Mouse (Mus musculus) midbrain, embryonic 15.5 days (tissue): ENCODE measurements around the gene Vti1a. TPM values are rescaled to one million over a fixed set of nuclear protein-coding genes. Genes with fewer than 3 reads are reported as not detected.

Experiments
- ATAC-seq: fragments of 200-750 bp; cut with Nextera tagmentation; replicated peaks from 2 replicates; pipeline ENCODE4 v1.8.0; 2017; ENCODE audit warnings: moderate TSS enrichment
- H3K27ac ChIP-seq: fragments of 300-500 bp; sonication (generic); 2 replicates; pipeline ENCODE4 v1.5.1; 2015; ENCODE audit warnings: mild to moderate bottlenecking, inconsistent platforms
- H3K27me3 ChIP-seq: fragments of 300-500 bp; sonication (generic); replicated peaks from 2 replicates; pipeline ENCODE4 v1.6.1; 2015; ENCODE audit warnings: inconsistent platforms
- H3K36me3 ChIP-seq: fragments of 300-500 bp; sonication (generic); replicated peaks from 2 replicates; pipeline ENCODE4 v1.6.1; 2015; ENCODE audit warnings: inconsistent platforms
- H3K4me1 ChIP-seq: fragments of 300-500 bp; sonication (generic); 2 replicates; pipeline ENCODE4 v1.6.1; 2015; ENCODE audit warnings: inconsistent platforms
- H3K4me2 ChIP-seq: fragments of 300-500 bp; sonication (generic); 2 replicates; pipeline ENCODE4 v1.6.1; 2015; ENCODE audit warnings: inconsistent platforms, mild to moderate bottlenecking, moderate library complexity
- H3K4me3 ChIP-seq: fragments of 300-500 bp; sonication (generic); 2 replicates; pipeline ENCODE4 v1.5.1; 2015; ENCODE audit warnings: mild to moderate bottlenecking, inconsistent platforms
- H3K9ac ChIP-seq: fragments of 300-500 bp; sonication (generic); 2 replicates; pipeline ENCODE4 v1.6.1; 2015; ENCODE audit warnings: mild to moderate bottlenecking, inconsistent platforms
- H3K9me3 ChIP-seq: fragments of 300-500 bp; sonication (generic); 2 replicates; pipeline ENCODE4 v1.6.1; 2016; ENCODE audit warnings: inconsistent platforms
- WGBS: fragments of 180-500 bp; shearing (Covaris S2); methylation state at CpG from one replicate; pipeline ENCODE4 v1.1.7; 2015; ENCODE audit warnings: mixed read lengths; 5-methylcytosine and 5-hydroxymethylcytosine counted together
- polyA plus RNA-seq: library from polyadenylated mRNA; unstranded; fragments of >200 nt; fragmentation: Nextera tagmentation; extraction: Ambion mirVana; gene quantifications from 2 replicates; pipeline ENCODE4 v1.2.1, GENCODE M21; 2015

Vti1a gene
- polyA plus RNA-seq, 1 experiment from 2014 or later: 40.6 TPM

DNA sequence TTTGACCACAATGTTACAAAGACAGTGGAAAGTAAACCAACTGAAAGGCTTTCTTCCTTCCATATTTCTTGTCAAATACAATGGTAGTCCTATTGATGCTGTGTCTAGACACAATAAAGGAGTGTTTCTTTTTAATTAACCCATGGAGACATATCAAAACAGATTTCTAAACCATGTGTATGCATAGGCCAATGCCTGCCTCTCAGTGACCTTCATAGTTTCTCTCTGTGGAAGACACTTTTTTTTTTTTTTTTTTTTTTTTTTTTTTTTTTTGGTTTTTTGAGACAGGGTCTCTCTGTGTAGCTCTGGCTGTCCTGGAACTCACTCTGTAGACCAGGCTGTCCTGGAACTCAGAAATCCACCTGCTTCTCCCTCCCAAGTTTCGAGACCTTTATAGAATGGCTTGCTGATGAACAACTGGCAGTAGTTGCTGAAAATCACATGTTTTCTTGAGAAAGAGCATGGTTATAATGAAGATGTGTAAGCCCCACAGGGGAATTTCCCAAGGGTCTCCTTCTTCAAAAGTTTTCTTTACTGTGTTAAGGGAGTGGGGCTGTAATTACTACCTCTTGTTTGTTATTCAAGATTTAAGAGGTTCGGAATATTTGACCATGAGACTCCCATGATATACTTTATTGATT lies 23.8 kb upstream of the Vti1a start:
- no peak for ATAC-seq
- 94% methylated on average over 2 of the region's 2 CpGs for whole genome bisulfite sequencing
- no peaks in the 10 kb centered on the region for H3K27me3 ChIP-seq
- H3K27ac ChIP-seq: no peak overlapping the region
- no peaks in the 10 kb centered on the region for H3K4me1 ChIP-seq
- H3K9me3 ChIP-seq: no peaks in the 10 kb centered on the region
- H3K36me3 ChIP-seq: peaks cover 11% of the 10 kb centered on the region; the same call in 1 of the 2 replicates
- H3K9ac ChIP-seq: no peak overlapping the region
- H3K4me3 ChIP-seq: no peak overlapping the region
- no peak overlapping the region for H3K4me2 ChIP-seq

DNA sequence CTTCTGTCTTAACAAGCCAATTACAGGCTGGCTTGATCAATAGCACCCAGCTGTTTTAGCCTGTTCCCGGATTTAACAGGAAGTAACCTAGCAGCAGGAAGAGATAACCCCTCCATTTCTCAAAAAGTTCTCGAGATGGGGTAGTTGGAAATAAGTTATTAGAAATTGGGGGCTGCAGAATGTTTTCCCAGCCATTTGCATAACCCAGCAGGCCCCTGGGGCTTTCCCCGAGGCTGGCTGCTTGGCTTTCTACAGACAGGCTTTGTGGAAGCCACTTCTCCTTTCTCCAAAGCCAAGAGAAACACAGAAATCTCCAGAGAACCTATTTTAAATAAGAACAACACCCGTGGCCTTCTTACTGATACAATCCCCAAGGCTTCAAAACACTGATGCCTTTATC lies 22.9 kb upstream of the Vti1a start:
- Histone ChIP-seq H3K9ac (no peak overlapping the region), H3K4me2 (no peak overlapping the region), H3K4me1 (no peaks in the 10 kb centered on the region), H3K9me3 (no peaks in the 10 kb centered on the region), H3K36me3 (peaks cover 11% of the 10 kb centered on the region; the same call in 1 of the 2 replicates), H3K27ac (no peak overlapping the region), H3K4me3 (no peak overlapping the region), H3K27me3 (no peaks in the 10 kb centered on the region)
- WGBS: 29% methylated on average over 4 of the region's 4 CpGs
- ATAC-seq: no peak

GRCm38 (mm10) chr19:55295075-55295474 lies 21.0 kb upstream of the Vti1a start:
- H3K36me3 ChIP-seq: peaks cover 12% of the 10 kb centered on the region; the same call in 1 of the 2 replicates
- no peak overlapping the region for H3K9ac ChIP-seq
- no peak for ATAC-seq
- no peak overlapping the region for H3K27ac ChIP-seq
- 92% methylated on average over 9 of the region's 9 CpGs for WGBS
- H3K9me3 ChIP-seq: no peaks in the 10 kb centered on the region
- no peaks in the 10 kb centered on the region for H3K4me1 ChIP-seq
- no peak overlapping the region for H3K4me3 ChIP-seq
- H3K27me3 ChIP-seq: no peaks in the 10 kb centered on the region
- H3K4me2 ChIP-seq: no peak overlapping the region

DNA sequence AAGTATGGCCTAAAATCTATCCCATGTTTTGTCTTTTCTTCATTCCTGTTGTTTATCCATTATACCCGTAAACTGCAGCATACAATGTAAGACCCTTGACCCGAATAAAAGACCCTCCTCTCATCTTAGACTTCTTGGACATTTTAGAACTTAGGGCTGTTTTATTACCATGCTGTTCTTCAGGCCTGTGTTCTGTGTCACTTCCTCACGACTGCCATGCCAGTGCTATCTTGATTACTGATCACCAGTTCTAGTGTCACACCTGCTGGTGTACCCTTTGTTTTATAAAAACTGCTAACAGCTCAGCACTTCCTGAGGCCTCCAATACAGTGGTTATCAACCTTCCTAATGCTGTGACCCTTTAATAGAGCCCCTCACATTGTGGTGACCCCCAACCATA lies 20.5 kb upstream of the Vti1a start:
- H3K27me3 ChIP-seq: no peaks in the 10 kb centered on the region
- peaks cover 12% of the 10 kb centered on the region; the same call in 1 of the 2 replicates for H3K36me3 ChIP-seq
- WGBS: 96% methylated on average over 3 of the region's 3 CpGs
- no peaks in the 10 kb centered on the region for H3K9me3 ChIP-seq
- no peak overlapping the region for H3K27ac ChIP-seq
- ATAC-seq: no peak
- no peak overlapping the region for H3K4me2 ChIP-seq
- H3K4me1 ChIP-seq: no peaks in the 10 kb centered on the region
- no peak overlapping the region for H3K4me3 ChIP-seq
- no peak overlapping the region for H3K9ac ChIP-seq

GRCm38 (mm10) chr19:55296301-55296700 lies 19.8 kb upstream of the Vti1a start:
- Histone ChIP-seq H3K4me2 (no peak overlapping the region), H3K27me3 (no peaks in the 10 kb centered on the region), H3K9ac (no peak overlapping the region), H3K36me3 (peaks cover 17% of the 10 kb centered on the region), H3K4me1 (no peaks in the 10 kb centered on the region), H3K9me3 (no peaks in the 10 kb centered on the region), H3K4me3 (no peak overlapping the region), H3K27ac (no peak overlapping the region)
- no peak for ATAC-seq
- 94% methylated on average over 2 of the region's 2 CpGs for WGBS

DNA sequence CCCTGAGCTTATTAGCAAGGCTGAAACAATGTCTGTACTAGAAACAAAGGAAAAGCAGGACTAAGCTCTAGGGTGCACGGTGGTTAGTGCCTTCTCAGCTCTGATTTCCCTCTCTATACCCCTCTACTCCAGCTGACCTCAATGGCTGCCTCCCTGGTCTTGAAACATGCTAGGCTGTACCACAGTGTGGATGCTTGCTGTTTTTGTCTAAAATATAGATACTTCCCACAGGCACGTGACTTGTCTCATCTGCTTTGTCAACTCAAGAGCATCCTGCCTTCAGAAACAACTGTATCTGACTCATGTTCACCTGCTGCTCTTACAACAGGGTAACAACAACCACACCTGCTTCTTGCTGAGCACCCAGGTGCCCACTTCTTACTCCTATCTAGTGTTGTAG lies 18.6 kb upstream of the Vti1a start:
- Histone ChIP-seq H3K9me3 (no peaks in the 10 kb centered on the region), H3K27ac (no peak overlapping the region), H3K4me3 (no peak overlapping the region), H3K4me1 (no peaks in the 10 kb centered on the region), H3K9ac (no peak overlapping the region), H3K36me3 (peaks cover 22% of the 10 kb centered on the region), H3K27me3 (no peaks in the 10 kb centered on the region), H3K4me2 (no peak overlapping the region)
- no peak for ATAC-seq
- 96% methylated on average over 2 of the region's 2 CpGs for WGBS

- H3K4me2 ChIP-seq: no peak overlapping the region
- H3K27me3 ChIP-seq: no peaks in the 10 kb centered on the region
- no peaks in the 10 kb centered on the region for H3K9me3 ChIP-seq
- H3K4me1 ChIP-seq: no peaks in the 10 kb centered on the region
- WGBS: 90% methylated on average over 5 of the region's 5 CpGs
- H3K36me3 ChIP-seq: peaks cover 27% of the 10 kb centered on the region
- H3K9ac ChIP-seq: no peak overlapping the region
- no peak overlapping the region for H3K4me3 ChIP-seq
- ATAC-seq: no peak
- H3K27ac ChIP-seq: no peak overlapping the region
Observed at GRCm38 (mm10) chr19:55297961-55298360, 18.1 kb upstream of the Vti1a start.

GRCm38 (mm10) chr19:55299378-55299777 lies 16.7 kb upstream of the Vti1a start:
- Histone ChIP-seq H3K9me3 (no peaks in the 10 kb centered on the region), H3K27ac (no peak overlapping the region), H3K4me3 (no peak overlapping the region), H3K4me2 (no peak overlapping the region), H3K27me3 (no peaks in the 10 kb centered on the region), H3K36me3 (peaks cover 27% of the 10 kb centered on the region), H3K9ac (no peak overlapping the region), H3K4me1 (no peaks in the 10 kb centered on the region)
- WGBS: 89% methylated on average over 1 of the region's 1 CpGs
- no peak for ATAC-seq

- Histone ChIP-seq H3K4me1 (no peaks in the 10 kb centered on the region), H3K4me2 (no peak overlapping the region), H3K27ac (no peak overlapping the region), H3K9me3 (no peaks in the 10 kb centered on the region), H3K36me3 (peaks cover 24% of the 10 kb centered on the region), H3K9ac (no peak overlapping the region), H3K4me3 (no peak overlapping the region), H3K27me3 (no peaks in the 10 kb centered on the region)
- WGBS: 86% methylated on average over 3 of the region's 3 CpGs
- no peak for ATAC-seq
Observed at GRCm38 (mm10) chr19:55300525-55300924, 15.6 kb upstream of the Vti1a start.

- ATAC-seq: no peak
- Histone ChIP-seq H3K27me3 (no peaks in the 10 kb centered on the region), H3K4me2 (no peak overlapping the region), H3K36me3 (peaks cover 26% of the 10 kb centered on the region), H3K27ac (no peak overlapping the region), H3K9me3 (no peaks in the 10 kb centered on the region), H3K4me1 (no peaks in the 10 kb centered on the region), H3K9ac (no peak overlapping the region), H3K4me3 (no peak overlapping the region)
Observed at GRCm38 (mm10) chr19:55305024-55305423, 11.1 kb upstream of the Vti1a start.

- Histone ChIP-seq H3K27ac (no peak overlapping the region), H3K4me2 (no peak overlapping the region)
Observed at GRCm38 (mm10) chr19:55311874-55312273, 4.2 kb upstream of the Vti1a start.

GRCm38 (mm10) chr19:55313649-55314048 lies 2.4 kb upstream of the Vti1a start:
- Histone ChIP-seq H3K9ac (no peak overlapping the region; the same call in 1 of the 2 replicates), H3K27me3 (no peaks in the 10 kb centered on the region), H3K4me2 (no peak overlapping the region), H3K4me1 (peaks cover 36% of the 10 kb centered on the region), H3K4me3 (no peak overlapping the region), H3K27ac (no peak overlapping the region), H3K9me3 (no peaks in the 10 kb centered on the region), H3K36me3 (peaks cover 24% of the 10 kb centered on the region; the same call in 1 of the 2 replicates)
- 93% methylated on average over 2 of the region's 2 CpGs for WGBS
- no peak for ATAC-seq

More at GRCm38 (mm10) chr19:55311874-55312273, 4.2 kb upstream of the Vti1a start:
- no peaks in the 10 kb centered on the region for H3K9me3 ChIP-seq
- H3K4me3 ChIP-seq: no peak overlapping the region
- ATAC-seq: no peak
- H3K9ac ChIP-seq: no peak overlapping the region
- peaks cover 24% of the 10 kb centered on the region; the same call in 1 of the 2 replicates for H3K36me3 ChIP-seq
- H3K27me3 ChIP-seq: no peaks in the 10 kb centered on the region
- peaks cover 26% of the 10 kb centered on the region for H3K4me1 ChIP-seq
- 93% methylated on average over 8 of the region's 8 CpGs for whole genome bisulfite sequencing

- peak; percentile 87 for ATAC-seq
- Histone ChIP-seq H3K4me3 (peak within 1 kb of the TSS; percentile 98), H3K36me3 (peaks cover 10% of the 10 kb centered on the region; the same call in 1 of the 2 replicates), H3K4me1 (peaks cover 36% of the 10 kb centered on the region), H3K27me3 (no peaks in the 10 kb centered on the region), H3K9me3 (no peaks in the 10 kb centered on the region), H3K27ac (peak within 1 kb of the TSS; percentile 86), H3K4me2 (peak within 1 kb of the TSS; percentile 92), H3K9ac (peak within 1 kb of the TSS; percentile 83)
- WGBS: under 1% methylated on average over 60 of the region's 60 CpGs
Observed at GRCm38 (mm10) chr19:55315452-55316108, 515 bp upstream of the Vti1a start, which contains the start of gene Zdhhc6. Gene Zdhhc6 (minus strand): TSS chr19:55316032.
